Mouse (Mus musculus) embryonic fibroblast, embryonic 13.5 days (primary cell): ENCODE measurements around the gene Ltbp1.

Experiments
- CTCF ChIP-seq: IDR thresholded peaks from 2 replicates; pipeline ENCODE4 v1.5.1; 2011; ENCODE audit warnings: mild to moderate bottlenecking, control low read depth, low read length, moderate library complexity, borderline replicate concordance; ENCODE audit not compliant: insufficient read depth
- POLR2A ChIP-seq: IDR thresholded peaks from 2 replicates; pipeline ENCODE4 v1.6.1; 2011; ENCODE audit warnings: low read depth, mild to moderate bottlenecking, control low read depth, low read length, moderate library complexity

DNA sequence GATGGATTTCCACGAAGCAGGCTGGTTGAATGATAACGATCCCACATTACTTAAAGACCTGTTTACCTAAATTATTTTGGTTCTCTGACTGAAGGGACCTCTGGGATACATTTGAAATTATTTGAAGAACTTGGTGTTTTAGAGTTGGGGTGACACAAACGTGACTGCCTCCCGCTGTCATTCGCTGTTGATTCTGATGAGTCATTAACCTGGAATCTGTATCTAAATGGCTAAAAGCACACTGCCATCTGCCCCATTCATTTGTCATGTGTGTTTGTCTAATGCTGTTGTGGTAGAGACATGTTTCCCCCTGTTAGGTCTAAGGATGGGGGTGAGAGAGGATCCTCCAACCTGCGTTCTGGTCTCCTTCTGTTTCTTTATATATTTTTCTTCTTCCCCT is 245.2 kb downstream of the Ltbp1 start:
- TF ChIP-seq POLR2A (no peak), CTCF (no peak)
